Mouse (Mus musculus) heart, adult 11 months (tissue): ENCODE results near the gene Rad18.

Experiments
- DNase-seq: peaks from one replicate; pipeline ENCODE4 v3.0.0; 2022

Rad18 gene

DNA sequence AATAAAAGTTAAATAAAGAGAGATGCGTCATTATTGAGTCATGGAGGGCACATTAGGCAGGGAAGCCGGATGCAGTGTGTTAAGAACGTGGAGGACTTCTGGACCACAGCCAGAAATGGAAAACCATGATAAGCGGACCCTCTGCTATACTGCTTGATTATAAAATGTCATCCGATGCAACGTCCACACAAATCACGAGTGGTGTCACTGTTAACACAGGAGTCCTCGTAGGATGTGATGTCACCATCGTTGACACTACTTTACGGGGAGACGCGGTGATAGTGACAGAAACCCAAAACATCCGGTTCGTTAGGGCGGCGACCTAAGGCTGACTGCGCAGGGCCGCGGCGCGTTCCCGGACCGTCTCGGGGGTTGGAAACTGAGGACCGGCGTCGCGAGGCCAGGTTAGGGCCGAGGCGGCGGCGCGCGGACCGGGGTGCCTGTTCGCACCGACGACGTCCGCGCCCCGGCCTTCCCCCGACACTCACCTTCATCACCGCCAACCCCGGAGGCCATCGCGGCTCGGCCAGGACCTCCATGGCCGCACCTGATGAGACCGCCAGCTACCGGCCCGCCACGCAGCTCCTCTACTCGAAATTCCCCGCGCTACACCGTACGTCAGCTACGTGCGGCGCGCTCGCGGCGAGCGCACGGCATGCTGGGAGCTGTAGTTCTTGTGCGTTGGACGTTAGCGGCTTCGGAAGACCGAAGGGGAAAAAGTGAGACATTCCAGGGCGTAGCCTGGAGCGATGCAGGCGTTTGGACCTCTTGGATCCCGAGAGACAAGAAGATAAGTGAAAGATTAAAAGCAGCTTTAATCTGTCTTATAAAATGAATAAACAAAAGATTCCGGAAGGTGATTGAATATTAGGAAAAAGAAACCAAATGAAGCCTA lies at the start of gene Rad18:
Gene Rad18 (minus strand): TSS at position 631 of the 895 bp plus-strand sequence.
- peak; percentile 97 for DNase-seq

DNA sequence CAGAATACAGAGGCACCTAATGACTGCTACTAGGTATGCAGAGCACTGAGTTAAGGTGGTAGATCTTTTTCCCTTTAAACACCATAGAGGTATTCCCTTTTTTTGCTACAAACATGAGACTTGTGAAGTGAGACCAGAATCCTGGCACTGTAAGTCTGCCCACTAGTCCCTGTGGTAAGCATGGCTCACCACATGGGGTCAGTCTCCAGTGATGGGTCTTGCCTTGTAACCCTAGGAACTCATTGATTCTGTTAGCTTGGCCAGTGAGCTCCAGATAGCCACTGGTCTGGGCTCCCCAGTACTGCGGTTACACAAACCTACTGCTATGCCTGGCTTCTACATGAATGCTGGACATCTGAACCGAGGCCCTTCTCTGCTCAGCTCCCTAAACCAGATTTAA lies 45.8 kb upstream of the Rad18 start:
- no peak for DNase-seq

- DNase-seq: no peak
Observed at GRCm38 (mm10) chr6:112741766-112742165, 45.3 kb upstream of the Rad18 start.

GRCm38 (mm10) chr6:112739635-112740034 lies 43.1 kb upstream of the Rad18 start:
- DNase-seq: no peak

- peak; percentile 96 for DNase-seq
Observed at GRCm38 (mm10) chr6:112738924-112739323, 42.4 kb upstream of the Rad18 start.

DNA sequence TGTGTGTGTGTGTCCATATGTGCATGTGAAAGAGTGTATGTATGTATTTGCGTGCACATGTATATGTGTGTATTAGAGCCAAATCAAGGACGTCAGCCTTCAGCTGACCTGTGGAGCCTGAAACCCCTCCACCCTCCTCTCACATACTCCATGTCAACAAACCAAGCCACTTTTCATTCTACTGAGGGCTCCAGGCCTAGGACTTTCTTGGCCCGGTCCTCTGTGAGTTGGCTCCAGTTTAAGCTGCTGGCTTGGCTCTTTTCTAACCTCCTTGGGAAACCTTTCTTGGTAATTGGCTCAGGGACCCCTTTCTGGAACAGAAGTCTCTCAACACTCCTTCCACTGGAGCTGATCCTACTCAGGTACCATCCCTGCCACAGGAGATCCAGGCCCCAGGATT lies 40.0 kb upstream of the Rad18 start:
- DNase-seq: no peak

DNA sequence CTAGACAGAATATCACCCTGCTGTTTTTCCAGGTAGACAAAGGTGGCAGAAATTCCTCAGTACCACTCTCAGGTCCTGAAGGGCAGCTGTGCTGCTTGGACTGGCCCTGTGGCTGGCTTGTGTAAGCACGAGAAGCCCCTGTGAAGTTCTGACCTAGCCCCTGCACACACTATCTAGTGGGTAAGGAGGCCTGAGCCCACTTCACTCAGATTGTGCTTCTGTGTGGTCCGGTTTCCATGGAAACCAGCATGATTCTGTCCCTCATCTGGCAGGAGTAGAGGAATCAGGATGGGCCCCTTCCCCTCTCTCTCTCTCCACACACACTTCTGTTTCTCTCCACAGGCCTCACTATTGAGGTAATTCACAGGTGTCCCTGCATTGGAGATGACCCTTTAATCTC lies 38.6 kb upstream of the Rad18 start:
- DNase-seq: no peak

DNA sequence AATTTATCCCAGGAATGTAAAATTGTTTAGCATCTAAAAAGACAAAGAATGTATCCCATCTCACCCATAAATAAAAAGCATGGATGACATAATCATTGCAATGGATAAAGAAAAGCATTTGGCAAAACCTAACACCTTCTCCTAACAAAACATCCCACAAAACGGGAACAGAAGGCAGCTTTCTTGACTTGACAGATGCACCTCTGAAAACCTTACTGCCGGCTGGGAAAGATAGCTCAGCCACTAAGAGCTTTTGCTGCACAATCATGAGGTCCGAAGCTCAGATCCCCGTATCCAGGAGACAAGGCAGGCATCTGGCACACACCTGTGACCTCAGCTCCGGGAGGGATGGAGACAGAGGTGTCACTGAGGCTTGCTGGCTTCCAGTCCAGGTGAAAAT lies 37.5 kb upstream of the Rad18 start:
- DNase-seq: no peak

DNA sequence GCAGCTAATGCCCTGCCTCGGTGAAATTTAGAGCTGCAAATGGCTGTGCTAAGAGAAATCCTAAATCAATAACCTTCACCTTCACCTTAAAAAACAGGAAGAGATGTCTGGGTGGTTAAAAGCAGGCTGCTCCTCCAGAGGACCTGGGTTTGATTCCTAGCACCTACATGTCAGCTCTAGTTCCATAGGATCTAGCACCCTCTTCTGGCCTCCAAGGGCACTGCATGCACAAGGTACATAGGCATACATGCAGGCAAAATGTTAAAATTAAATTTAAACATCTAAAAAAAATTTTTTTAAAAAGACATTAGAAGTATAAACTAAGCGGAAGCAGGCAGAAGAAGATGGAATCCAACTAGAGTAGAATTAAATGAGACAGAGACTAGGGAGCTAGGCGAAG lies 35.9 kb upstream of the Rad18 start:
- DNase-seq: no peak

GRCm38 (mm10) chr6:112731386-112731785 lies 34.9 kb upstream of the Rad18 start:
- DNase-seq: peak; percentile 91

DNA sequence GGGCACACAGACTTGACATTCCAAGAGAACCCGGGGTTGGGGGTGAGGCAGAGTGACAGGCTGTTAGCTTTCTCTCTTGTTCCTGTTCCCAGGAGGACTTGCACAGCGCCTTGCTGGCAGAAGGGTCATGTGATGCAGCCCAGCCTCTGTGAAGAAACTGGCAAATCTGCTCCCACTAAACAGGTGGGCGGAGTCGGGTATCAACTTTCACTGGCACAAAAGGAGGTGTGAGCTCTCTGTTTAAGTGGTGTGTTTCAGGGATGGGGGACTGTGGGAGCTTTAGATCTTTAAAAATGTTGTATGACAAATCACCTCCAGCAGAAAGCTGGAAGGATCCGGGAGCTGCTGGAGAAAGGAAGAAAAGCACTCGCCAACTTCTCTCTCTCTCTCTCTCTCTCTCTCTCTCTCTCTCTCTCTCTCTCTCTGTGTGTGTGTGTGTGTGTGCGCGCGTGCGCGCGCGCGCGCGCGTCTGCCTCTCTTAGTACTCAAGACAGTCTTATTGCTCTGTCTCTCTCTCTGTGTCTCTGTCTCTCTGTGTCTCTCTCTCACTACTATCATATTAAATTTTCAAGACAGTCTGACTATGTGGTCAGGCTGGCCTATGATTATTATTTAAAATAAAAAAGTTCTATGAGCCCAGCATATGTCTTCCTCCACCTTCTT lies 32.4 kb upstream of the Rad18 start:
- DNase-seq: peak; percentile 97

GRCm38 (mm10) chr6:112725468-112725867 lies 29.0 kb upstream of the Rad18 start:
- no peak for DNase-seq

DNA sequence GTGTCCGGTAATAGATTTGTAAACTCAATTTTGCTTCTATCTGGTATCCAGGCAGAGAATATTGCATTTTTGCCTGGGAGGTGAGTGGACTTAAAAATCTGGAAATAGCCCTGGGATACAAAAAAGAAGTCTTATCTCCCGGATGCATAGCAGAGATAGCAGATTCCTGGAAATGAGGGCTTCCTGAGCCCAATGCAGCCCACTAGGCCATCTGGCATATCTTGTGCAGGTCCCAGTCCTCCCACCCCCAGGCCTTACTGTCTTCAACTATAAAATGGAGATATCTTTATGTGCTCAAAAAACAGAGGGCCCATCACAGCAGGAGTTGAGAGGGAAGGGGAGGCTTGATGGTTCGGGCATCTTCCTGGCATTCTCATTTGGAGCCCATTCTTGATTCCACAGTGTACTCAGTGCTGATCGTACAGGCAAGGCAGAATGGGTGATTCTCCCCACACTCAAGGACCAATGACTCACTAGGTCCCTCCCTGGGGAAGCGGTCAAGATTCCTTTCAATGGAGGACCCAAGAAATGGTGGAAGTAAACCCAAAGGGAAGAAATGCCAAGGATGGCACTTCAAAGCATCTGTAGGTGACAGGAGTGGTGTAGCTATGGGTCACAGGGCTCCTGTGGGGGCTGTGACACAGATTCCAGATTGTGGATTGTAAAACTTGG lies 24.1 kb upstream of the Rad18 start:
- no peak for DNase-seq

GRCm38 (mm10) chr6:112719983-112720382 lies 23.5 kb upstream of the Rad18 start:
- no peak for DNase-seq

DNA sequence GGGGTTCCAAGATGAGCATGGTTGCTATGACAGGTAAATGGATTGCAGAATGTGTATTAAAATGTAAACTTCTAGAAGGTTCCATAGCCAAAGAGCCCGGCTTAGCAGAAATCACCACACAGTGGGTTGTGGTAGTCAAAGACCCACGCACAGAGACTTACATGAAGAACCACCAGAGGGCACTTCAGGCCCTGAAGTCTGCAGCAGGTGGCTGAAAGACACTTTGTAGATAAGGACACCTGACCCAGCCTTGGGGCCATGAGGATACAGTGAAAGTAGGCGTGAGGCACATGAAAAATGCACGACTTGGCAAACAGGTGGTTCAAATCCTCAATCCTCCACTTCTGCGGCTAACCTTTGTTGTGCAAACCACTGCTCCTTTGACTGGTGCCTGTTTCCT lies 20.7 kb upstream of the Rad18 start:
- no peak for DNase-seq

- DNase-seq: no peak
Observed at GRCm38 (mm10) chr6:112713951-112714350, 17.5 kb upstream of the Rad18 start.

GRCm38 (mm10) chr6:112702296-112702695 lies 5.8 kb upstream of the Rad18 start:
- peak; percentile 55 for DNase-seq

- peak; percentile 92 for DNase-seq
Observed at GRCm38 (mm10) chr6:112700392-112700791, 3.9 kb upstream of the Rad18 start.

DNA sequence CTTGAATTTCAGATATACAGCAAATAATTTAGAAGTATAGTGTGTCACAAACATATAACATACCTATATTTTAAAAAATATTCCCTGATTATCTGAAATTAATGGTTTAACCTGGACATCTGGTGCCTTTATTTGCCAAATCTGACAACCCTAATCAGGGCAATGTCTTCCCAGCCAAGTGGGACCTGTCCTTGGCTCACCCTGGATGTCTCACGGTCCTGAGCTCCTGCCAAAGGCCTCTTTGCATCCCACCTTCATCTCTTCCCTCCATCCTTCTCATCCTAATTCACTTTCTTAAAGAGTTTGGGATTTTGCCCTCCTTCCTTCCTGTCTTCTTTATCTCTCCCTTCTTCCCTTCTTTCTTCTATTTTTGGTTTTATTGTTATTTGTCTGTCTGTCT lies 2.6 kb upstream of the Rad18 start:
- DNase-seq: no peak

DNA sequence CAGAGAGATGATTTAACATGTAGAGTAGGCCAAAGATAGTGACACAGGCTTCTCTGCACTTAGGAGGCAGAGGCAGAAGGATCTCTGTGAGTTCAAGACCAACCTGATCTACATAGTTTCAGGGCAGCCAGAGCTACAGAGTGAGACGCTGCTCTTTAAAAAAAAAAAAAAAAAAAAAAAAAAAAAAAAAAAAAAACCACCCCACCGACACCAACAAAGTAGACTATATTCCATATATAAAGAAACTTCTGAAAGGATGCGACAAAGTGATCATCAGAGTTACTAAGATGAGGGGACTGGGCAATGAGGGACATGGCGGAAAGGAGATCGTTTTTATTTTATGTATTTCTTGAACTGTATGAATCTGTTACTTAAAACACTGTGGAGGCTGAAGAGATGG lies 2.0 kb downstream of the Rad18 start:
- no peak for DNase-seq

GRCm38 (mm10) chr6:112691523-112691922 lies 5.0 kb downstream of the Rad18 start:
- no peak for DNase-seq

DNA sequence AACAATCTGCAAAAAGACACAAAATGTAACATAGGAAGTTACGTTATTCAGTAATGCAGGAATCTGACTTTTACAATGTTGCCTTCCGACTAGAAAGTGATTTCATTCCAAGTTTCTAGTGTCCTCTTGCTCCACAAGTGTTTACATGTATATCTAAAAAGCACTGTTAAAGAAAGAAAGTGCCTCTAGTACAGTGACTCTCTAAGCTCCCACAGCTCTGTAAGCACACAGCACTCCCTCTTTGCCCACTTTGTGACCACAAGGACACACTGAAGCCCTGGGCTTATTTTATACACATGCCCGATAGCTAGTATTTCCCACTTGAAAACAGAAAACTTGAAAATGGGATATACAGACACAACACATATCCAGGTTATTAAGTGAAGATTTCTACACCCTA lies 8.5 kb downstream of the Rad18 start:
- DNase-seq: no peak

DNA sequence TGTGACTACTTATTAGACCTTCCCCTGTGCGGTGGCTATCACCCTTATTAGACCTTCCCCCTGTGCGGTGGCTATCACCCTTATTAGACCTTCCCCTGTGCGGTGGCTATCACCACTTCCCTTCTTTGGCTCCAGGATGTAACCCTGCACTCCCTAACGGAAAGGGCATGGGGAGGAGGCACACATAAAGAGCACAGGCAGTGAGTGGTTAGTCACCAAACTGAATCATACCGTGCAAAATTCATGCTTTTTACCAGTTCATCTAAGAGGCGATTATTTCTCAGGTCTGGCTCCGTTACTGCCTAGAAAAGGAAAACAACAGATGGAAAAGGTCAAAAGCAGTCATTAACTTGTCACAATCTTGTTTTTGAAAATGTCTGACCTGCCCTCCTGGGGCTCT lies 10.0 kb downstream of the Rad18 start:
- DNase-seq: no peak

GRCm38 (mm10) chr6:112684065-112684464 lies 12.4 kb downstream of the Rad18 start:
- no peak for DNase-seq
